Mouse (Mus musculus): ENCODE data around the gene Rnf149.
A peak's percentile ranks its signal among the peaks of the same experiment; 100 is the strongest.

Rnf149 gene

DNA sequence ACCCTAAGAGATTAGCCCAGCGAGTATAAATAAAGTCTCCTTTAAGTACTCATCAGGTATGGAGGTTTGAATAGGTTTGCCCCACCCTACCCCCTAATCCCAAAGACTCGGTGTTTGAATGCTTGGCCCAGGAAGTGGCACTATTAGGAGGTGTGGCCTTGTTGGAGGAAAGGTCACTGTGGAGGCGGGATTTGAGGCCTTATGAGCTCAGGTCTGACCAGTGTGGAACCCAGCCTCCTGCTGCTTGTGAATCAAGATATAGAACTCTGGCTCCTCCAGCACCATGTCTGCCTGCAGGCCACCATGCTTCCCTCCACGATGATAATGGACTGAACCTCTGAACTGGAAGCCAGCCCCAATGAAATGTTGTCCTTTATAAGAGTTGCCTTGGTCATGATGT lies 46.2 kb downstream of the Rnf149 start:
- no peak for DNase-seq (ENCODE audit: low read depth, low spot score)

GRCm38 (mm10) chr1:39530258-39530943 lies 46.8 kb downstream of the Rnf149 start:
- peak; percentile 57 for DNase-seq (ENCODE audit: low read depth, low spot score)

GRCm38 (mm10) chr1:39528319-39528718 lies 48.9 kb downstream of the Rnf149 start:
- DNase-seq (ENCODE audit: low read depth, low spot score) = no peak

- DNase-seq (ENCODE audit: low read depth, low spot score) = peak; percentile 59
These were observed 49.8 kb downstream of the Rnf149 start for GRCm38 (mm10) chr1:39527432-39527831.

- no peak for DNase-seq (ENCODE audit: low read depth, low spot score)
These were observed 50.6 kb downstream of the Rnf149 start for GRCm38 (mm10) chr1:39526371-39527167.

- DNase-seq (ENCODE audit: low read depth, low spot score) = no peak
These were observed 51.4 kb downstream of the Rnf149 start for GRCm38 (mm10) chr1:39525763-39526162.

GRCm38 (mm10) chr1:39522519-39522918 lies 54.7 kb downstream of the Rnf149 start:
- no peak for DNase-seq (ENCODE audit: low read depth, low spot score)

- DNase-seq (ENCODE audit: low read depth, low spot score) = no peak
These were observed 55.9 kb downstream of the Rnf149 start for GRCm38 (mm10) chr1:39521326-39521725.

- DNase-seq (ENCODE audit: low read depth, low spot score) = no peak
These were observed 61.8 kb downstream of the Rnf149 start for GRCm38 (mm10) chr1:39515303-39515991.

- no peak for DNase-seq (ENCODE audit: low read depth, low spot score)
These were observed 65.0 kb downstream of the Rnf149 start for GRCm38 (mm10) chr1:39512183-39512582.

DNA sequence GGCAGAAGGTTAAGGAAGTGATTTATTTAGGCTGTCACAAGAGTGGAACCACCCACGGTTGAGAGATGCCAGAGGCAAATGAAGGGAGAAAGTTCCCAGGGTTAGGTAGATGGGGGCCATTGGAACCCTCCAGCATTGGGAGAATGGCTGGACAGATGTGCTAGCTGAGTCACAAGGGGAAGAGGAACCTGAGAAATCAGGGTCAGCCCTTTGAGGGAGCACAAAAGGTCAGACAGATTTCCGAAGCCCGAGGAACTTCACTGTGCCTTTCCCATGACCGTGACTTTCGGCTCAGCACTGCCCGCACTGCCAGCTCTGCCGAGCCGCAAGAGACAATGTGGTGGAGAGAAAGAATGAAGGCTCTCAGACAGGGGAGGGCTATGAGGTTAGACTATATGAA lies 65.4 kb downstream of the Rnf149 start:
- DNase-seq (ENCODE audit: low read depth, low spot score) = no peak

GRCm38 (mm10) chr1:39505600-39505999 lies 71.6 kb downstream of the Rnf149 start:
- no peak for DNase-seq (ENCODE audit: low read depth, low spot score)

DNA sequence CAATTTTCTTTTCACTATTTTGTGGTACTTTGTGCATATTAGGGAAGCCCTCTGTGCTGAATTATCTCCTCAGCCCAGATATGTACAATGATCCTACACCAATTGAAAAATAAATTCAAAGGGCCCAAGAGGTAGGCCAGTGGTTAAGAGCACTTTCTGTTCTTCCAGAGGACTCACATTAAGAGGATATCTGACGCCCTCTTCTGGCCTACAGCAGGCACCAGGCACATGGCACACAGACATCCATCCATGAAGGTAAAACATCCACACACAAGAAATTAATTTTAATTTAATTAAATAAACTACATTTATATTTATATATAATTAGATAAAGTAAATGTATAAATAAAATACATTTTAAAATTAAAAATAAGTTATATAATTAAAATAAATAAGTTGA lies 72.9 kb downstream of the Rnf149 start:
- no peak for DNase-seq (ENCODE audit: low read depth, low spot score)

DNA sequence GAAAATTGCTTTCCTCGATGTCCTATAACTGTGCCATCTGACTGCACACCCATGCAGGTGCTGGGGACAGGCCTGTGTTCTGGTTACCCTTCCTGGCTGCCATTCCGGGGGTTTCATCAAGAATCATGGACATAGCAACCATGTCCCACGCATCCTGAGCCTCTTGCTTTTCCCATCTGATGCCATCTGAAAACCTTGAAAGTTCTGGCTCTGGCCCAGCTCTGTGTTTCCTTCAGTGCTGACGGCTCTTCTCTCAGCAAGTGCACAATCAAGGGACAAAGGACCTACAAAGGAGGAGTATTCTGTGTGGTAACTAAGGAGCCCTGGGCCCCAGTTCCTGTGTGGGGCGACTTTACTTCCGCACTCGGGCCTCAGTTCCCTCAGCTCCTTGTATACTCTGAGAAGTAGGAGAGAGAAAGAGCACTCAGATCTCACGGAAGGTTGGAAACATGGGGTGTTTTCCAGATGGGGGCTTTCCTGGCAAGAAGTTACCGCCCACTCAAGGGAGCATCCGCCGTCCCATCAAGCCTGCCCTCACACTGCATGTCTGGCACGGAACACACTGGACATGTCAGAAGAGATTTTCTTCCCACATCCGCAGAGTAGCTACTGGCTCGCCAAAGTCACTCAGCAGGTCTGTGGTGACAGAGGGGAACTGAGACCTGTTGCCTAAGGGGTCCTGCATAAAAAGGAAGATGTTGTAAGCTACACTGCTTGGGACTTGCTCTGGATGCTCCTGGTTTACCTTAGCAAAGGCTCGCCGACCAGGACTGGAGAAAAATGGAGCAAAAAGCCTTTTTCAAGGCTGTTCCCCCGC lies 74.2 kb downstream of the Rnf149 start:
- DNase-seq (ENCODE audit: low read depth, low spot score) = no peak

All from embryo, embryonic 11.5 days (tissue).